Mouse (Mus musculus) forebrain, embryonic 14.5 days (tissue): Measurements from ENCODE around the gene 4922502D21Rik. TPM values are rescaled to one million over a fixed set of nuclear protein-coding genes. Genes with fewer than 3 reads are reported as not detected.

ENCODE experiments used
- ATAC-seq: fragments of 200-750 bp; cut with Nextera tagmentation; 2 replicates; pipeline ENCODE4 v1.8.0; 2017; ENCODE audit warnings: mild to moderate bottlenecking, moderate library complexity
- DNase-seq: peaks from one replicate; pipeline ENCODE4 v3.0.0-alpha.2; 2015; ENCODE audit warnings: low spot score
- H3K27ac ChIP-seq: fragments of 300-500 bp; sonication (generic); 2 replicates; pipeline ENCODE4 v1.5.1; 2014; ENCODE audit warnings: low read depth, mild to moderate bottlenecking, control low read depth, low read length, moderate library complexity
- H3K27me3 ChIP-seq: fragments of 300-500 bp; sonication (generic); replicated peaks from 2 replicates; pipeline ENCODE4 v1.6.1; 2014; ENCODE audit warnings: low read length, control low read depth, mixed read lengths; ENCODE audit not compliant: control insufficient read depth, insufficient read depth
- H3K36me3 ChIP-seq: fragments of 300-500 bp; sonication (generic); 2 replicates; pipeline ENCODE4 v1.6.1; 2014; ENCODE audit warnings: low read length, control low read depth; ENCODE audit not compliant: control insufficient read depth, insufficient read depth
- H3K4me1 ChIP-seq: fragments of 300-500 bp; sonication (generic); 2 replicates; pipeline ENCODE4 v1.6.1; 2014; ENCODE audit warnings: antibody characterized with exemption, low read length, control low read depth; ENCODE audit not compliant: control insufficient read depth, insufficient read depth
- H3K4me2 ChIP-seq: fragments of 300-500 bp; sonication (generic); 2 replicates; pipeline ENCODE4 v1.6.1; 2014; ENCODE audit warnings: mild to moderate bottlenecking, control low read depth, low read length
- H3K4me3 ChIP-seq: fragments of 300-500 bp; sonication (generic); 2 replicates; pipeline ENCODE4 v1.5.1; 2014; ENCODE audit warnings: low read depth, low read length, control low read depth
- H3K9ac ChIP-seq: fragments of 300-500 bp; sonication (generic); 2 replicates; pipeline ENCODE4 v1.6.1; 2014; ENCODE audit warnings: mild to moderate bottlenecking, low read length, control low read depth, moderate library complexity
- H3K9me3 ChIP-seq: fragments of 300-500 bp; sonication (generic); replicated peaks from 2 replicates; pipeline ENCODE4 v1.6.1; 2016; ENCODE audit warnings: low read length, control low read depth, mixed read lengths; ENCODE audit not compliant: control insufficient read depth
- WGBS: fragments of 180-500 bp; shearing (Covaris S2); extraction: QIAGEN DNeasy Blood & Tissue Kit; methylation state at CpG from one replicate; pipeline ENCODE4 v1.1.7; 2014; 5-methylcytosine and 5-hydroxymethylcytosine counted together
- polyA plus RNA-seq: library from polyadenylated mRNA; unstranded; fragments of >200 nt; fragmentation: Nextera tagmentation; extraction: Ambion mirVana; gene quantifications from 2 replicates; pipeline ENCODE4 v1.2.1, GENCODE M21; 2014

Gene 4922502D21Rik
- polyA plus RNA-seq, 1 experiment from 2014 or later = not detected

- Histone ChIP-seq H3K27me3 (no peaks in the 10 kb centered on the region), H3K9ac (no peak overlapping the region), H3K4me1 (no peaks in the 10 kb centered on the region), H3K4me3 (no peak overlapping the region), H3K9me3 (no peaks in the 10 kb centered on the region), H3K27ac (no peak overlapping the region), H3K36me3 (no peaks in the 10 kb centered on the region), H3K4me2 (no peak overlapping the region)
- ATAC-seq = no peak
- DNase-seq = no peak
- 41% methylated on average over 1 of the region's 1 CpGs for WGBS
Observed at GRCm38 (mm10) chr6:129318395-129318794, 13.2 kb downstream of the 4922502D21Rik start.

- DNase-seq (no peak), ATAC-seq (no peak)
- Histone ChIP-seq H3K27me3 (no peaks in the 10 kb centered on the region), H3K27ac (no peak overlapping the region), H3K9me3 (no peaks in the 10 kb centered on the region), H3K36me3 (no peaks in the 10 kb centered on the region), H3K4me2 (no peak overlapping the region), H3K4me1 (no peaks in the 10 kb centered on the region), H3K4me3 (no peak overlapping the region), H3K9ac (no peak overlapping the region)
- 74% methylated on average over 2 of the region's 2 CpGs for WGBS
Observed at GRCm38 (mm10) chr6:129316463-129316862, 15.1 kb downstream of the 4922502D21Rik start.

- Histone ChIP-seq H3K4me1 (no peaks in the 10 kb centered on the region), H3K27me3 (no peaks in the 10 kb centered on the region), H3K27ac (no peak overlapping the region), H3K36me3 (no peaks in the 10 kb centered on the region), H3K9ac (no peak overlapping the region), H3K4me2 (no peak overlapping the region), H3K9me3 (no peaks in the 10 kb centered on the region), H3K4me3 (no peak overlapping the region)
- WGBS = 88% methylated on average over 1 of the region's 1 CpGs
- DNase-seq (no peak), ATAC-seq (no peak)
Observed at GRCm38 (mm10) chr6:129315698-129316097, 15.9 kb downstream of the 4922502D21Rik start.

- Histone ChIP-seq H3K4me3 (no peak overlapping the region), H3K4me1 (no peaks in the 10 kb centered on the region), H3K9me3 (no peaks in the 10 kb centered on the region), H3K4me2 (no peak overlapping the region), H3K9ac (no peak overlapping the region), H3K36me3 (no peaks in the 10 kb centered on the region), H3K27me3 (no peaks in the 10 kb centered on the region), H3K27ac (no peak overlapping the region)
- ATAC-seq (no peak), DNase-seq (no peak)
- WGBS = 89% methylated on average over 3 of the region's 3 CpGs
Observed at GRCm38 (mm10) chr6:129314655-129315168, 16.9 kb downstream of the 4922502D21Rik start.

DNA sequence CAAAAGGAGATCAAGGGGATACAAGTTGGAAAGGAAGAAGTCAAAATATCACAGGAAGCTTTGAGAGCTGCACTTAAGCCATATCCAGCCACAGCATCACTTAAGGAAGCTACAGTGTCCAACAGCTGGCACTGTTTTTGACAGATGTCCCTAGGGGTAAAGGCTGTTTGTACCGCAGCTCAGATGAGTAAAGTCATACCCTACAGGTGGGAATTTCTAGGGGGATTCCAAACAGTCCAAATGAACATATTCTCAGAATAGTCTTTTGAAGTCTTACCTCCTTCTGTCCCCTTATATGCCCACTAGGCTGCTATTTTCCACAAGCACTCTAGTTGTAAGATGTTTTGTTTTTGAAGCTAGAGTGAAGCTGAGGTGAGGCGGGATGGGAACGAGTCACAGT lies 19.1 kb downstream of the 4922502D21Rik start:
- H3K9ac ChIP-seq = no peak overlapping the region
- H3K4me2 ChIP-seq = no peak overlapping the region
- H3K4me1 ChIP-seq = no peaks in the 10 kb centered on the region
- no peak overlapping the region for H3K27ac ChIP-seq
- no peak overlapping the region for H3K4me3 ChIP-seq
- no peaks in the 10 kb centered on the region for H3K36me3 ChIP-seq
- no peak for ATAC-seq
- no peaks in the 10 kb centered on the region for H3K9me3 ChIP-seq
- no peak for DNase-seq
- H3K27me3 ChIP-seq = no peaks in the 10 kb centered on the region
- 88% methylated on average over 3 of the region's 3 CpGs for WGBS

- H3K9me3 ChIP-seq = no peaks in the 10 kb centered on the region
- 67% methylated on average over 1 of the region's 1 CpGs for WGBS
- DNase-seq (no peak), ATAC-seq (no peak)
- no peak overlapping the region for H3K4me2 ChIP-seq
- H3K9ac ChIP-seq = no peak overlapping the region
- H3K27ac ChIP-seq = no peak overlapping the region
- H3K36me3 ChIP-seq = no peaks in the 10 kb centered on the region
- H3K4me3 ChIP-seq = no peak overlapping the region
- H3K27me3 ChIP-seq = no peaks in the 10 kb centered on the region
- H3K4me1 ChIP-seq = no peaks in the 10 kb centered on the region
Observed at GRCm38 (mm10) chr6:129304180-129304579, 27.4 kb downstream of the 4922502D21Rik start.

DNA sequence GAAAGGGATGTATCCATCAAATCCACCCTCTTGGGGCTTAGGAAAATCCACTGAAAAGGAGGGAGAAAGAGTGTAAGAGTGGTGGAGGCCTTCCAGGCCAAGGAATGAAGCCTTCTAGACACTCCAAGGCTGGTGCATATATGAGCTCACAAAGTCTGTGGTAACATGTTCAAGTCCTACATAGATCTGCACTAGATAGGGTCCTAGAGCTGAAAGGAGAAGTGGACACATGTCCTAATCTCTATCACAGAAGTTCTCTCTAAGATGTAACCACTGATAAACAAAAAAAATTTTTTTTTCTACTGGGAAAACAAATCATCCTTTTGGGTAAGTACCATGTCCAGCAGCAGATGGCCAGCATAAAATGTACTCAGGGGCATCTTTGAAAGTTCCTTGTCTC lies 42.9 kb downstream of the 4922502D21Rik start:
- H3K4me3 ChIP-seq = no peak overlapping the region
- H3K9me3 ChIP-seq = no peaks in the 10 kb centered on the region
- DNase-seq = no peak
- H3K36me3 ChIP-seq = no peaks in the 10 kb centered on the region
- no peaks in the 10 kb centered on the region for H3K4me1 ChIP-seq
- no peak overlapping the region for H3K27ac ChIP-seq
- H3K9ac ChIP-seq = no peak overlapping the region
- ATAC-seq = no peak
- no peak overlapping the region for H3K4me2 ChIP-seq
- no peaks in the 10 kb centered on the region for H3K27me3 ChIP-seq

GRCm38 (mm10) chr6:129284384-129285104 lies 47.1 kb downstream of the 4922502D21Rik start:
- no peaks in the 10 kb centered on the region for H3K36me3 ChIP-seq
- H3K4me3 ChIP-seq = no peak overlapping the region
- DNase-seq (no peak), ATAC-seq (no peak)
- no peak overlapping the region for H3K9ac ChIP-seq
- no peaks in the 10 kb centered on the region for H3K27me3 ChIP-seq
- H3K27ac ChIP-seq = no peak overlapping the region
- no peaks in the 10 kb centered on the region for H3K9me3 ChIP-seq
- WGBS = 88% methylated on average over 7 of the region's 7 CpGs
- no peaks in the 10 kb centered on the region for H3K4me1 ChIP-seq
- H3K4me2 ChIP-seq = no peak overlapping the region

- Histone ChIP-seq H3K27ac (no peak overlapping the region), H3K4me3 (no peak overlapping the region), H3K36me3 (no peaks in the 10 kb centered on the region), H3K9me3 (no peaks in the 10 kb centered on the region), H3K9ac (no peak overlapping the region), H3K4me1 (no peaks in the 10 kb centered on the region), H3K27me3 (no peaks in the 10 kb centered on the region), H3K4me2 (no peak overlapping the region)
- DNase-seq = no peak
- no peak for ATAC-seq
- WGBS = 83% methylated on average over 3 of the region's 3 CpGs
Observed at GRCm38 (mm10) chr6:129283271-129283670, 48.3 kb downstream of the 4922502D21Rik start.
